Mouse (Mus musculus) liver, postnatal 0 days (tissue): ENCODE data around the gene Shank3. TPM values are rescaled to one million over a fixed set of nuclear protein-coding genes. Genes with fewer than 3 reads are reported as not detected.
A peak's percentile ranks its signal among the peaks of the same experiment; 100 is the strongest.

ENCODE experiments used
- ATAC-seq: fragments of 200-750 bp; cut with Nextera tagmentation; 2 replicates; pipeline ENCODE4 v1.8.0; 2017; ENCODE audit warnings: mild to moderate bottlenecking, moderate library complexity
- DNase-seq: peaks from one replicate; pipeline ENCODE4 v3.0.0-alpha.2; 2016
- H3K27ac ChIP-seq: fragments of 300-500 bp; sonication (generic); 2 replicates; pipeline ENCODE4 v1.5.1; 2014; ENCODE audit warnings: antibody characterized with exemption, moderate library complexity, mild to moderate bottlenecking, low read depth
- H3K27me3 ChIP-seq: fragments of 300-500 bp; sonication (generic); 2 replicates; pipeline ENCODE4 v1.6.1; 2014; ENCODE audit warnings: low read length, control low read depth, mixed read lengths; ENCODE audit not compliant: insufficient read depth
- H3K36me3 ChIP-seq: fragments of 300-500 bp; sonication (generic); replicated peaks from 2 replicates; pipeline ENCODE4 v1.6.1; 2014; ENCODE audit warnings: mild to moderate bottlenecking, control low read depth, low read length, moderate library complexity, mixed read lengths; ENCODE audit not compliant: insufficient read depth
- H3K4me1 ChIP-seq: fragments of 300-500 bp; sonication (generic); 2 replicates; pipeline ENCODE4 v1.6.1; 2014; ENCODE audit warnings: antibody characterized with exemption, mild to moderate bottlenecking, control low read depth; ENCODE audit not compliant: insufficient read depth
- H3K4me2 ChIP-seq: fragments of 300-500 bp; sonication (generic); 2 replicates; pipeline ENCODE4 v1.6.1; 2014; ENCODE audit warnings: low read depth, mild to moderate bottlenecking, low read length, moderate library complexity, mixed read lengths
- H3K4me3 ChIP-seq: fragments of 300-500 bp; sonication (generic); 2 replicates; pipeline ENCODE4 v1.5.1; 2014; ENCODE audit warnings: low read depth, low read length
- H3K9ac ChIP-seq: fragments of 300-500 bp; sonication (generic); replicated peaks from 2 replicates; pipeline ENCODE4 v1.6.1; 2014; ENCODE audit warnings: mild to moderate bottlenecking, moderate library complexity
- H3K9me3 ChIP-seq: fragments of 300-500 bp; sonication (generic); 2 replicates; pipeline ENCODE4 v1.6.1; 2016; ENCODE audit warnings: mild to moderate bottlenecking, control low read depth, low read length, mixed read lengths
- CTCF ChIP-seq: sonication (generic); IDR thresholded peaks from 2 replicates; pipeline ENCODE4 v1.5.1; 2016; ENCODE audit warnings: antibody characterized with exemption, low read depth
- EP300 ChIP-seq: IDR thresholded peaks from 2 replicates; pipeline ENCODE4 v1.6.1; 2016; ENCODE audit warnings: antibody characterized with exemption, low read depth, mild to moderate bottlenecking
- WGBS: fragments of 180-500 bp; shearing (Covaris S2); extraction: QIAGEN DNeasy Blood & Tissue Kit; methylation state at CpG from one replicate; pipeline ENCODE4 v1.1.7; 2014; ENCODE audit not compliant: insufficient replicate concordance; 5-methylcytosine and 5-hydroxymethylcytosine counted together
- polyA plus RNA-seq: library from polyadenylated mRNA; unstranded; fragments of >200 nt; fragmentation: Nextera tagmentation; extraction: Ambion mirVana; gene quantifications from 2 replicates; pipeline ENCODE4 v1.2.1, GENCODE M21; 2015

Shank3 gene
- polyA plus RNA-seq, result 0.27 and 0.81 TPM in 2 replicates

DNA sequence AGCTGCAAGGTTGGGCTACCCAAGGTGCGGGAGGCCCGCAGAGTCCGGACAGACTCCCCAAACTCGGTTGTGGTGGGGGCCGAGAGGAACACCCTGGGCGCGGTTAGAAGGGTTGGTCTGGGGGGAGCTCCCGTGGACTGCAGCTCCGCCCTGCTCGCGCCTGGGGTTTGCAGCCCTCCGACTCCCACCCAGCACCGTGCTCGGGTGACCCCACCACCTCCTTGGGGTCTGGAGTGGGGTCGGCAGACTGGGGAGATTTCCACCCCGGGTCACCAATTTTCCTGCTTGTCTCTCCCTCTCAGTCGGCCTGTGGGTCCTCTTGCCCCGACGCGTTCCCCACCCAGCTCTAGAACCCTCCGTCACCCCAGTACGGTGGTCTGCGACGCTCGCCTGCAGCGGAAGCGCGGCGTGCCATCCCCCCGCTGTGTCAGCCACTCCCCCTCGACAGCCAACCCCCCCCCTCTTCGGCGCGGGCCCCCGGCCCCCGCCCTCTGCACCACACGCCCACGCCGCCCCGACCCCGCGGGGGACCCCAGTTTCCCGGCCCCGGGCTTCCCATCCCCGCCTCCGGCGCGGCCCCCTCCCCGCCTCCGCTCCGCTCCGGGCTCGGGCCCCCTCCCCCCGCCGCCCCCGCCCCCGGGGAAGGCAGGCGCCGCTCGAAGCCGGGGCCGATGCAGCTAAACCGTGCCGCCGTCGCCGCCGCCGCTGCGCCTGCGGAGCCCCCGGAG is at the start of gene Shank3:
TSS of gene Shank3 (plus strand) at position 663 of the 728 bp plus-strand sequence.
- peaks cover 15% of the 10 kb centered on the region for H3K4me1 ChIP-seq
- no peaks in the 10 kb centered on the region for H3K36me3 ChIP-seq
- H3K27ac ChIP-seq, result peak within 1 kb of the TSS; percentile 55; the same call in 1 of the 2 replicates
- H3K27me3 ChIP-seq, result peaks cover 52% of the 10 kb centered on the region
- H3K9ac ChIP-seq, result peak within 1 kb of the TSS; percentile 41
- peak within 1 kb of the TSS; percentile 79 for H3K4me2 ChIP-seq
- WGBS, result under 1% methylated on average over 32 of the region's 72 CpGs
- peak within 1 kb of the TSS; percentile 56 for H3K4me3 ChIP-seq
- no peak for TF ChIP-seq CTCF
- H3K9me3 ChIP-seq, result no peaks in the 10 kb centered on the region
- ATAC-seq, result peak; percentile 11
- no peak for DNase-seq

DNA sequence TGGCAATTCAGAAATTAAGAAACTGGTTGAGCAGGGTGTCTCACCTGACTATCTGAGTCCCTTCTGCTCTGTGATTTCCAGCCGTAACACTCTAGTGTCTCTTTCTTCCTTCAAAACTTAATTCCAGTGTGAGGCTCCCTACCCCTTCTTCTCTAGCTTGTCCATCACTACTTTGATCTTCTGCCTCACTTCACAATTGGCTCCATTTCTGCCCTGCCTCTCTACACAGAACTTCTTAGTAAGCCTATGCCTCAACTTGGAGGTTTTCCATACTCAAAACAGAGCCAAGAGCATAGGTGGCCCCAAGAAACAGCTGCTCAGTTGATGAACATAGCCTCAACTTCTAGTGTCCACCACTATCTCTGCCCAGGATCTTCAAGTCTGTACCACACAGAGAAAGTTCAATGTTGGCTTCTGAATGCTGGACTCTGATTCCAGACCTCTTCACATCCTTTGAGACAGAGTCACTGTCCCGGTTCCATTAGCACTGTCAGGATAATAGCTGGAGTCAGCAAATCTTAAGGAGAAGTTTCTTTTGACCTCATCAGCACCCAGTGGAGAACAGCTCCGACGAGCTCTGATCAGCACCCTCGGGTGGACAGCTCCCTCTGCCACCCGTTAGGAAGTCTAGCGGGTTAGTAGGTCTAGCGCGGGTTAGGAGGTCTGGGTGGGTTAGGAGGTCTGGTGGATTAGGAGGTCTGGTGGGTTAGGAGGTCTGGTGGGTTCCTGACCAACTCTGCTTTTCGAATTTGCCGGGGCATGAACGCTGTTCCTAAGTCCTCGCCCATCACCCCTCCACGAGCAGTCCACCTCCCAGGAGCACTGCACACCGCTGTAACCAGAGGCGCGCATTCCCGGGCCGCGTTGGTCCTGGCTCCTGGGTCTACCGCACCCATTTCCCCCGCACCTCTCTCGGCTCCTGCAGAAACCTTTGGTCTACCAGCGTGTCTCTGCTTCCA is 46.2 kb upstream of the Shank3 start:
- ATAC-seq (peak; percentile 72), DNase-seq (peak; percentile 79)
- Histone ChIP-seq H3K27ac (no peak overlapping the region), H3K36me3 (no peaks in the 10 kb centered on the region), H3K9ac (no peak overlapping the region), H3K4me3 (peak overlapping the region; percentile 21; the same call in 1 of the 2 replicates), H3K4me1 (peaks cover 7% of the 10 kb centered on the region), H3K9me3 (no peaks in the 10 kb centered on the region), H3K4me2 (peak overlapping the region; percentile 63; the same call in 1 of the 2 replicates), H3K27me3 (peaks cover 30% of the 10 kb centered on the region)
- TF ChIP-seq EP300 (no peak), CTCF (no peak)
- 4% methylated on average over 24 of the region's 24 CpGs for WGBS

DNA sequence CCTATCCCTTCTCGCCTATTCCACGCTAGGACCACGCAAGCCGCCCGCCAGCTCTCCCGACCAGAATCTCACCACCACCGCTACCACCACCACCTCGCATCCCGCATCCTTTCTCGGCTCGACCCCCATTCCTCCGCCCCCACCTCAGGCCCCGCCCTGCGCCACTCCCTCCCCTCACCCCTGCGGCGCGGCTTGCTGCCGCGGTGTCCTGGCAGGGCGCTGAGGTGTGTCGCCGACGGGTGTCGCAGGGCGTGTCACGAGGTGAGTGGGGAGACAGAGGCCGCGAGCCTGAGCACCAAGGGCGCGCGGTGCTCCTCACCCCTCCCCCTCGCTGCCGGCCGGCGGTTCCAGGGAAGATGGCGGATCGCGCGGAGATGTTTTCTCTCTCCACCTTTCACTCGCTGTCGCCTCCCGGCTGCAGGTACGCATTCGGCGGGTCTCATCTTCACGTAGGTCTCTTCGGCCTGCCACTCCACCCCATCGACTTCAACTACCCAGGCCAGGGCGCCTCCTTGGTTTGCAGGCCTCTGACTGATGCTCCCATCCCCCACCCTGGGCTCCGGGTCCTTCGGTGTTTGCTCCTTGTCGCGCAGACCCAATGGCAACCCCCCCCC is 45.5 kb upstream of the Shank3 start, which contains the start of gene Mapk8ip2:
TSS of gene Mapk8ip2 (plus strand) at position 49 of the 614 bp plus-strand sequence.
- Histone ChIP-seq H3K4me2 (peak within 1 kb of the TSS; percentile 63), H3K9ac (no peak within 1 kb of the TSS), H3K9me3 (no peaks in the 10 kb centered on the region), H3K4me1 (peaks cover 7% of the 10 kb centered on the region), H3K4me3 (peak within 1 kb of the TSS; percentile 21), H3K27me3 (peaks cover 32% of the 10 kb centered on the region), H3K36me3 (no peaks in the 10 kb centered on the region), H3K27ac (no peak within 1 kb of the TSS)
- ATAC-seq (no peak), DNase-seq (no peak)
- 2% methylated on average over 46 of the region's 53 CpGs for WGBS
- TF ChIP-seq CTCF (no peak), EP300 (no peak)

DNA sequence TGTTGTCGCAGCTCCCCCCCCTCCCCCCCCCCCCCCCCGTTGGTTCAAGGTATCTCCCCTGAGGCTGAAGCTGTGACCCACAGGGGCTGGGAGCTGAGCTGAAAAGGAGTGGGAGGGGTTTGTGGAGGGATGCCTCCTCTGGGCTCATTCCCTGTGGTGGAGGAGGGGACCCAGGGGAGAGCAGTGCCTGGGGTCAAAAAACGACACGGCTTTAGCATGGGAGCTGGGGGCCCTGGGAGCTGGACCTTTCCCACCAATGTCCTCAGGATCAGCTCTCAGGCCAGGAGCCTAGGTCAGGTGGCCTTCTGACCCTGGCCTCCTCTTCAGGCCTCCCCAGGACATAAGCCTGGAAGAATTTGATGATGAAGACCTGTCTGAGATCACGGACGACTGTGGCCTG is 44.6 kb upstream of the Shank3 start:
- no peak for DNase-seq

DNA sequence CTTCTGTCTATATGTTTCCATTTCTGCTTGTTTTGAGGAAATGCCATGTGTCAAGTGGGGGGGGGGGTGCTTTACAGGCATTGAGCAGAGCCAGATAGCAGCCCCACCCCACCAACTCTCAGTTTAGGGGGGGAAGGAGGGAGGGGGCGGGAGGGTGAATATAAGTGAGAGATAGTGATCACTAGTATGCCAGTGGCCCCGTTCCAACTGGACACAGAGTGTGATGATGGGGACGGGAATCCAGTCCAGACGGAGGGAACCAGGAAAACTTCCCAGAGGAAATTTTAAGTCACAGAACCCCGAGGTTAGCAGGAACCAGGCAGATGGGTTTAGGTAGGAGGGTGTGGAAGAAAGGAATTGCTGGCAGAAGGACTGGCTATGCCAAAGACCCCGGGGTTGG is 43.8 kb upstream of the Shank3 start:
- H3K4me2 ChIP-seq, result no peak overlapping the region
- 52% methylated on average over 6 of the region's 6 CpGs for WGBS
- ATAC-seq (no peak), DNase-seq (no peak)
- no peaks in the 10 kb centered on the region for H3K36me3 ChIP-seq
- peaks cover 32% of the 10 kb centered on the region for H3K27me3 ChIP-seq
- H3K27ac ChIP-seq, result no peak overlapping the region
- TF ChIP-seq CTCF, result no peak
- no peak for TF ChIP-seq EP300
- H3K9me3 ChIP-seq, result no peaks in the 10 kb centered on the region
- H3K4me1 ChIP-seq, result peaks cover 7% of the 10 kb centered on the region
- H3K9ac ChIP-seq, result no peak overlapping the region
- no peak overlapping the region for H3K4me3 ChIP-seq

More for the DNA sequence above, 44.6 kb upstream of the Shank3 start:
- H3K9me3 ChIP-seq, result no peaks in the 10 kb centered on the region
- H3K9ac ChIP-seq, result no peak overlapping the region
- H3K4me1 ChIP-seq, result peaks cover 7% of the 10 kb centered on the region
- H3K4me3 ChIP-seq, result no peak overlapping the region
- no peak for ATAC-seq
- H3K4me2 ChIP-seq, result no peak overlapping the region
- H3K36me3 ChIP-seq, result no peaks in the 10 kb centered on the region
- 37% methylated on average over 4 of the region's 6 CpGs for WGBS
- H3K27me3 ChIP-seq, result peaks cover 32% of the 10 kb centered on the region
- no peak overlapping the region for H3K27ac ChIP-seq
- TF ChIP-seq EP300 (no peak), CTCF (no peak)

DNA sequence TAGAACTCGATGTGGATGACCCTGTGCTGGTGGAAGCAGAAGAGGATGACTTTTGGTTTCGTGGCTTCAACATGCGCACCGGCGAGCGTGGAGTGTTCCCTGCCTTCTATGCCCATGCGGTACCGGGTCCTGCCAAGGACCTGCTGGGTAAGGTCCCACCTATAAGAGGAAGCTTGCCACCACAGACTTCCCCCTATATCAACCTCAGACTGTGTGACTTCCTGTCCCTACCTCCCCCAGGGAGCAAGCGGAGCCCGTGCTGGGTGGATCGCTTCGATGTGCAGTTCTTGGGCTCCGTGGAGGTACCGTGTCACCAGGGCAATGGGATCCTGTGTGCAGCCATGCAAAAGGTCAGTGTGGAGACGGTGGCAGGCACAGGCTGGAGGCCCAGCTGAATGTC is 40.5 kb upstream of the Shank3 start:
- Histone ChIP-seq H3K9ac (no peak overlapping the region), H3K27me3 (peaks cover 19% of the 10 kb centered on the region), H3K36me3 (no peaks in the 10 kb centered on the region), H3K4me3 (no peak overlapping the region), H3K4me2 (no peak overlapping the region), H3K9me3 (no peaks in the 10 kb centered on the region), H3K4me1 (peaks cover 4% of the 10 kb centered on the region; the same call in 1 of the 2 replicates), H3K27ac (no peak overlapping the region)
- no peak for DNase-seq
- no peak for ATAC-seq
- WGBS, result 47% methylated on average over 15 of the region's 15 CpGs
- TF ChIP-seq CTCF (no peak), EP300 (no peak)
